Mouse (Mus musculus) hindbrain, embryonic 10.5 days (tissue): ENCODE data around the gene Marc2. TPM values are rescaled to one million over a fixed set of nuclear protein-coding genes. Genes with fewer than 3 reads are reported as not detected.

Source experiments
- DNase-seq: peaks from one replicate; pipeline ENCODE4 v3.0.0-alpha.2; 2017; ENCODE audit warnings: low spot score
- H3K27ac ChIP-seq: fragments of 300-500 bp; sonication (generic); 2 replicates; pipeline ENCODE4 v1.5.1; 2016; ENCODE audit warnings: mild to moderate bottlenecking, moderate library complexity
- H3K27me3 ChIP-seq: fragments of 300-500 bp; sonication (generic); 2 replicates; pipeline ENCODE4 v1.6.1; 2016; ENCODE audit warnings: mild to moderate bottlenecking; ENCODE audit not compliant: poor library complexity, insufficient read depth, severe bottlenecking
- H3K36me3 ChIP-seq: fragments of 300-500 bp; sonication (generic); 2 replicates; pipeline ENCODE4 v1.6.1; 2016; ENCODE audit warnings: mild to moderate bottlenecking, moderate library complexity
- H3K4me1 ChIP-seq: fragments of 300-500 bp; sonication (generic); replicated peaks from 2 replicates; pipeline ENCODE4 v1.6.1; 2016; ENCODE audit warnings: mild to moderate bottlenecking
- H3K4me3 ChIP-seq: fragments of 300-500 bp; sonication (generic); 2 replicates; pipeline ENCODE4 v1.5.1; 2016; ENCODE audit warnings: mild to moderate bottlenecking, moderate library complexity
- H3K9me3 ChIP-seq: fragments of 300-500 bp; sonication (generic); 2 replicates; pipeline ENCODE4 v1.6.1; 2016; ENCODE audit warnings: mild to moderate bottlenecking, moderate library complexity
- WGBS: fragments of 180-500 bp; shearing (Covaris S2); methylation state at CpG from one replicate; pipeline ENCODE4 v1.1.7; 2016; 5-methylcytosine and 5-hydroxymethylcytosine counted together
- polyA plus RNA-seq: library from polyadenylated mRNA; unstranded; fragments of >200 nt; fragmentation: Nextera tagmentation; extraction: Ambion mirVana; gene quantifications from 2 replicates; pipeline ENCODE4 v1.2.1, GENCODE M21; 2016

Marc2 gene
- polyA plus RNA-seq, 1 experiment from 2014 or later = 87.8 TPM

- H3K27ac ChIP-seq = no peak overlapping the region
- WGBS = 82% methylated on average over 11 of the region's 11 CpGs
- H3K9me3 ChIP-seq = no peaks in the 10 kb centered on the region
- peaks cover 7% of the 10 kb centered on the region; the same call in 1 of the 2 replicates for H3K27me3 ChIP-seq
- DNase-seq = no peak
- peaks cover 28% of the 10 kb centered on the region for H3K4me1 ChIP-seq
- no peak overlapping the region for H3K4me3 ChIP-seq
- no peaks in the 10 kb centered on the region for H3K36me3 ChIP-seq
These were observed 24.6 kb upstream of the Marc2 start for GRCm38 (mm10) chr1:184870646-184871385.

- Histone ChIP-seq H3K27ac (no peak overlapping the region), H3K4me3 (no peak overlapping the region), H3K9me3 (no peaks in the 10 kb centered on the region), H3K27me3 (peaks cover 7% of the 10 kb centered on the region; the same call in 1 of the 2 replicates), H3K4me1 (peaks cover 28% of the 10 kb centered on the region), H3K36me3 (no peaks in the 10 kb centered on the region)
- WGBS = 67% methylated on average over 4 of the region's 4 CpGs
- DNase-seq = no peak
These were observed 23.8 kb upstream of the Marc2 start for GRCm38 (mm10) chr1:184869939-184870565.

- Histone ChIP-seq H3K4me3 (no peak overlapping the region), H3K4me1 (peaks cover 34% of the 10 kb centered on the region), H3K9me3 (no peaks in the 10 kb centered on the region), H3K27me3 (peaks cover 6% of the 10 kb centered on the region; the same call in 1 of the 2 replicates), H3K27ac (0 out of 2 replicates have a peak overlapping the region, but pooled peaks have one; percentile 8), H3K36me3 (no peaks in the 10 kb centered on the region)
- 78% methylated on average over 3 of the region's 3 CpGs for WGBS
- DNase-seq = no peak
These were observed 21.4 kb upstream of the Marc2 start for GRCm38 (mm10) chr1:184867640-184868120.

GRCm38 (mm10) chr1:184864381-184864801 is 18.1 kb upstream of the Marc2 start:
- Histone ChIP-seq H3K4me1 (peaks cover 29% of the 10 kb centered on the region), H3K27ac (peak overlapping the region; percentile 78), H3K4me3 (no peak overlapping the region), H3K36me3 (no peaks in the 10 kb centered on the region), H3K9me3 (no peaks in the 10 kb centered on the region), H3K27me3 (no peaks in the 10 kb centered on the region)
- no peak for DNase-seq
- WGBS = 14% methylated on average over 7 of the region's 7 CpGs

- no peaks in the 10 kb centered on the region for H3K36me3 ChIP-seq
- 91% methylated on average over 6 of the region's 6 CpGs for WGBS
- H3K27ac ChIP-seq = peak overlapping the region; percentile 29; the same call in 1 of the 2 replicates
- H3K9me3 ChIP-seq = no peaks in the 10 kb centered on the region
- H3K4me1 ChIP-seq = peaks cover 29% of the 10 kb centered on the region
- no peaks in the 10 kb centered on the region for H3K27me3 ChIP-seq
- H3K4me3 ChIP-seq = no peak overlapping the region
- DNase-seq = no peak
These were observed 16.4 kb upstream of the Marc2 start for GRCm38 (mm10) chr1:184862636-184863035.

GRCm38 (mm10) chr1:184861551-184861950 is 15.3 kb upstream of the Marc2 start:
- Histone ChIP-seq H3K9me3 (no peaks in the 10 kb centered on the region), H3K36me3 (no peaks in the 10 kb centered on the region), H3K27me3 (no peaks in the 10 kb centered on the region), H3K27ac (no peak overlapping the region), H3K4me1 (peaks cover 25% of the 10 kb centered on the region), H3K4me3 (no peak overlapping the region)
- 78% methylated on average over 2 of the region's 2 CpGs for WGBS
- no peak for DNase-seq

- H3K36me3 ChIP-seq = no peaks in the 10 kb centered on the region
- peaks cover 25% of the 10 kb centered on the region for H3K4me1 ChIP-seq
- no peak overlapping the region for H3K27ac ChIP-seq
- H3K27me3 ChIP-seq = no peaks in the 10 kb centered on the region
- DNase-seq = no peak
- 63% methylated on average over 3 of the region's 3 CpGs for WGBS
- no peak overlapping the region for H3K4me3 ChIP-seq
- H3K9me3 ChIP-seq = no peaks in the 10 kb centered on the region
These were observed 14.0 kb upstream of the Marc2 start for GRCm38 (mm10) chr1:184860276-184860675.

GRCm38 (mm10) chr1:184858253-184858652 is 12.0 kb upstream of the Marc2 start:
- Histone ChIP-seq H3K27me3 (no peaks in the 10 kb centered on the region), H3K36me3 (no peaks in the 10 kb centered on the region), H3K4me1 (peaks cover 15% of the 10 kb centered on the region), H3K27ac (no peak overlapping the region), H3K9me3 (no peaks in the 10 kb centered on the region), H3K4me3 (no peak overlapping the region)
- no peak for DNase-seq
- 88% methylated on average over 1 of the region's 1 CpGs for WGBS

GRCm38 (mm10) chr1:184857216-184857615 is 11.0 kb upstream of the Marc2 start:
- 93% methylated on average over 9 of the region's 9 CpGs for WGBS
- Histone ChIP-seq H3K4me3 (no peak overlapping the region), H3K9me3 (no peaks in the 10 kb centered on the region), H3K27me3 (no peaks in the 10 kb centered on the region), H3K4me1 (peaks cover 21% of the 10 kb centered on the region), H3K27ac (no peak overlapping the region), H3K36me3 (no peaks in the 10 kb centered on the region)
- no peak for DNase-seq

GRCm38 (mm10) chr1:184853922-184854321 is 7.7 kb upstream of the Marc2 start:
- H3K9me3 ChIP-seq = no peaks in the 10 kb centered on the region
- H3K4me1 ChIP-seq = peaks cover 22% of the 10 kb centered on the region
- no peak overlapping the region; the same call in 1 of the 2 replicates for H3K27ac ChIP-seq
- WGBS = 63% methylated on average over 3 of the region's 3 CpGs
- no peak for DNase-seq
- peaks cover 23% of the 10 kb centered on the region for H3K27me3 ChIP-seq
- no peak overlapping the region for H3K4me3 ChIP-seq
- H3K36me3 ChIP-seq = no peaks in the 10 kb centered on the region

GRCm38 (mm10) chr1:184853339-184853738 is 7.1 kb upstream of the Marc2 start:
- peaks cover 22% of the 10 kb centered on the region for H3K4me1 ChIP-seq
- no peaks in the 10 kb centered on the region for H3K9me3 ChIP-seq
- H3K27me3 ChIP-seq = peaks cover 28% of the 10 kb centered on the region
- peak overlapping the region; percentile 66; the same call in 1 of the 2 replicates for H3K27ac ChIP-seq
- 30% methylated on average over 5 of the region's 5 CpGs for WGBS
- H3K4me3 ChIP-seq = peak overlapping the region; percentile 33
- H3K36me3 ChIP-seq = no peaks in the 10 kb centered on the region
- DNase-seq = peak; percentile 58

GRCm38 (mm10) chr1:184851741-184852618 is 5.7 kb upstream of the Marc2 start:
- Histone ChIP-seq H3K27ac (peak overlapping the region; percentile 66; the same call in 1 of the 2 replicates), H3K36me3 (no peaks in the 10 kb centered on the region), H3K27me3 (peaks cover 38% of the 10 kb centered on the region), H3K4me1 (peaks cover 22% of the 10 kb centered on the region), H3K4me3 (peak overlapping the region; percentile 35), H3K9me3 (no peaks in the 10 kb centered on the region)
- DNase-seq = peak; percentile 80
- 17% methylated on average over 31 of the region's 31 CpGs for WGBS
